Comparison of ENCODE assay signal across 18 mouse cellular contexts in genomic region chr11:29749468-29749829, GRCm38 (mm10).
"Had no signal": no experiment of that assay in that cellular context is flagged by ENCODE, and none has a peak within 500 bp of the region (broad histone marks: within the 10 kb centered on the region; RNA-seq: fewer than 3 reads in every experiment).

No protein-coding gene starts in this region.

- DNase-seq: kidney, adult 18-20 months; kidney, adult 9 months; kidney, postnatal 36 days; liver, postnatal 0 days; lung, embryonic 14.5 days; right cerebral cortex, adult 18-20 months; right cerebral cortex, postnatal 14 days; spleen, adult 18-20 months; thymus, adult 18-20 months; thymus, postnatal 36 days had no signal

- H3K4me3 ChIP-seq: limb, embryonic 12.5 days; limb, embryonic 15.5 days; midbrain, embryonic 12.5 days; midbrain, embryonic 15.5 days; neural tube, embryonic 13.5 days; stomach, embryonic 15.5 days had no signal

- H3K9me3 ChIP-seq: limb, embryonic 12.5 days; limb, embryonic 15.5 days; midbrain, embryonic 12.5 days; midbrain, embryonic 15.5 days; neural tube, embryonic 13.5 days; stomach, embryonic 15.5 days had no signal

- H3K27me3 ChIP-seq: limb, embryonic 12.5 days; limb, embryonic 15.5 days; midbrain, embryonic 12.5 days; midbrain, embryonic 15.5 days; neural tube, embryonic 13.5 days; stomach, embryonic 15.5 days had no signal

- H3K4me1 ChIP-seq: limb, embryonic 12.5 days; limb, embryonic 15.5 days; midbrain, embryonic 12.5 days; midbrain, embryonic 15.5 days; neural tube, embryonic 13.5 days; stomach, embryonic 15.5 days had no signal

- H3K9ac ChIP-seq: limb, embryonic 12.5 days; limb, embryonic 15.5 days; liver, embryonic 14.5 days; liver, postnatal 0 days; lung, embryonic 14.5 days; midbrain, embryonic 12.5 days; midbrain, embryonic 15.5 days; neural tube, embryonic 13.5 days; stomach, embryonic 15.5 days had no signal

- H3K27ac ChIP-seq: limb, embryonic 12.5 days; limb, embryonic 15.5 days; liver, embryonic 14.5 days; macrophage; midbrain, embryonic 12.5 days; midbrain, embryonic 15.5 days; neural tube, embryonic 13.5 days; stomach, embryonic 15.5 days had no signal
